Mouse (Mus musculus) lung, adult 2 months (tissue): ENCODE results near the gene Gm44805.

ENCODE experiments used
- CTCF ChIP-seq: fragments of 200-500 bp; IDR thresholded peaks from 2 replicates; pipeline ENCODE4 v1.5.1; 2011; ENCODE audit warnings: mild to moderate bottlenecking, low read length, control low read depth; ENCODE audit not compliant: insufficient read depth
- POLR2A ChIP-seq: fragments of 200-500 bp; IDR thresholded peaks from 2 replicates; pipeline ENCODE4 v1.6.1; 2011; ENCODE audit warnings: low read depth, mild to moderate bottlenecking, control low read depth, low read length, borderline replicate concordance; ENCODE audit errors: extremely low read depth

- no peak for TF ChIP-seq CTCF
- TF ChIP-seq POLR2A, result no peak
Observed at GRCm38 (mm10) chr7:19652614-19653013, 28.6 kb downstream of the Gm44805 start.
